Mouse (Mus musculus) small intestine, adult 2 months (tissue): ENCODE results near the gene Ropn1l. TPM values are rescaled to one million over a fixed set of nuclear protein-coding genes. Genes with fewer than 3 reads are reported as not detected.

ENCODE experiments used
- H3K27ac ChIP-seq: fragments of 200-500 bp; 2 replicates; pipeline ENCODE4 v1.5.1; 2012; ENCODE audit warnings: low read depth, low read length, control low read depth, inconsistent platforms; ENCODE audit not compliant: insufficient read depth
- H3K27me3 ChIP-seq: fragments of 200-500 bp; 2 replicates; pipeline ENCODE4 v1.6.1; 2012; ENCODE audit warnings: mild to moderate bottlenecking, moderate library complexity, low read length, inconsistent platforms; ENCODE audit not compliant: control insufficient read depth, insufficient read depth
- H3K36me3 ChIP-seq: fragments of 200-500 bp; 2 replicates; pipeline ENCODE4 v1.6.1; 2012; ENCODE audit warnings: mild to moderate bottlenecking, low read length, control low read depth, inconsistent platforms; ENCODE audit not compliant: control insufficient read depth, insufficient read depth
- H3K4me1 ChIP-seq: fragments of 200-500 bp; 2 replicates; pipeline ENCODE4 v1.6.1; 2012; ENCODE audit warnings: low read length, inconsistent platforms, mixed read lengths; ENCODE audit not compliant: control insufficient read depth, insufficient read depth, insufficient read length
- H3K4me3 ChIP-seq: fragments of 200-500 bp; 2 replicates; pipeline ENCODE4 v1.5.1; 2012; ENCODE audit warnings: low read depth, mild to moderate bottlenecking, control low read depth, inconsistent platforms, low read length, moderate library complexity
- CTCF ChIP-seq: fragments of 200-500 bp; IDR thresholded peaks from 2 replicates; pipeline ENCODE4 v1.5.1; 2012; ENCODE audit warnings: low read depth, mild to moderate bottlenecking, control low read depth, inconsistent platforms, low read length, moderate library complexity, mixed read lengths; ENCODE audit not compliant: insufficient replicate concordance, insufficient read length; ENCODE audit errors: extremely low read depth
- POLR2A ChIP-seq: fragments of 200-500 bp; IDR thresholded peaks from 2 replicates; pipeline ENCODE4 v1.6.1; 2012; ENCODE audit warnings: low read depth, mild to moderate bottlenecking, control low read depth, inconsistent platforms, low read length, moderate library complexity
- WGBS: fragments of 180-500 bp; shearing (Covaris S2); methylation state at CpG from one replicate; pipeline ENCODE4 v1.1.7; 2018; 5-methylcytosine and 5-hydroxymethylcytosine counted together
- polyA plus RNA-seq: library from polyadenylated mRNA; depleted of rRNA; stranded (reverse); fragments of >200 nt; gene quantifications from 2 replicates; pipeline ENCODE4 v1.2.3, GENCODE M21; 2012

The Ropn1l gene
- polyA plus RNA-seq, 1 experiment, result 0.22 TPM

DNA sequence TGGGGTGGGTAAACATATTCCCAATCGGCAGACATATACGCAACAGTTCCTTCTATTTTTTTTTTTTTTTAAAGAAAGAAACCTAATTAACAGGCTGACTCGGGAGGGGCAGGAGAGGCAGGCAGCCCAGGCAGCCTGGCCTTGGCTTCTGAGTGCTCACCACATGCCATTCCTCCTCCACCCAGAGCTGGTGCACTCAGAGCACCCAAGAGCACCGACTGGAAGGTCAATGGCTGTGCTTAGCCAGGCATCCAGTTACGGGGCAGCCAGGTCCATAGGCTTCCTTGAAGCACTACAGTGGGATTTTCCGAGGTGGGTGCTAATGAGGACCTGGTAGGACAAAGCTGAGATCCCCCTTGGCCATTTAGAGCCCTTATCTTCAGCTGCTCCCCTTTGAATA lies 11.5 kb downstream of the Ropn1l start:
- Histone ChIP-seq H3K27me3 (no peaks in the 10 kb centered on the region), H3K4me3 (no peak overlapping the region)
- 55% methylated on average over 6 of the region's 6 CpGs for WGBS

DNA sequence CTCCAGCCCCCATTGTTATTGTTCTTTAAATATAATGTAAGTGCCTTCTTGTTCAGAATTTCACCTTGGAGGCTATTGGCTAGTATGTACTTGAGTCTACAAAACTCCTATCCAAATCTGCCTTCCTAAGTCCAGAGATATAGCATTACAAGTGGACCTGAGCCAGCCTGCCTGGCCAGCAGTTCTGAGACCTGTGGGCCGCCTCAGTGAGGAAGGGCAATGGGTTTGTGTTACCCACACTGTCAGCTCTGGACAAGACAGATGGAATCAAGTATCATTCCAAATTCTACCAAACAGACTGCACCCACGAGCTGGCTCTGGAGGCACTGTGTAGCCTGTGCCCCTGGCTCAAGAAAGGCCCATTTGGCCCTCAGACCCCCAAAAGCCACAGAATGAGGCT lies 16.7 kb downstream of the Ropn1l start:
- Histone ChIP-seq H3K27me3 (no peaks in the 10 kb centered on the region), H3K4me3 (no peak overlapping the region), H3K4me1 (no peaks in the 10 kb centered on the region), H3K27ac (no peak overlapping the region), H3K36me3 (no peaks in the 10 kb centered on the region)
- TF ChIP-seq CTCF (no peak), POLR2A (no peak)
- 72% methylated on average over 2 of the region's 2 CpGs for WGBS

More for the DNA sequence above, 11.5 kb downstream of the Ropn1l start:
- Histone ChIP-seq H3K27ac (no peak overlapping the region), H3K4me1 (no peaks in the 10 kb centered on the region), H3K36me3 (no peaks in the 10 kb centered on the region)
- TF ChIP-seq CTCF (no peak), POLR2A (no peak)

GRCm38 (mm10) chr15:31436083-31436482 lies 17.5 kb downstream of the Ropn1l start:
- no peaks in the 10 kb centered on the region for H3K36me3 ChIP-seq
- H3K4me3 ChIP-seq, result no peak overlapping the region
- no peaks in the 10 kb centered on the region for H3K27me3 ChIP-seq
- H3K27ac ChIP-seq, result no peak overlapping the region
- no peaks in the 10 kb centered on the region for H3K4me1 ChIP-seq
- 21% methylated on average over 1 of the region's 1 CpGs for WGBS
- no peak for TF ChIP-seq CTCF
- no peak for TF ChIP-seq POLR2A

- H3K4me3 ChIP-seq, result no peak overlapping the region
Measured at GRCm38 (mm10) chr15:31433768-31434167, 19.8 kb downstream of the Ropn1l start.

GRCm38 (mm10) chr15:31431847-31432246 lies 21.7 kb downstream of the Ropn1l start:
- no peak overlapping the region for H3K27ac ChIP-seq
- H3K36me3 ChIP-seq, result no peaks in the 10 kb centered on the region
- H3K27me3 ChIP-seq, result no peaks in the 10 kb centered on the region; the same call in 1 of the 2 replicates
- no peaks in the 10 kb centered on the region for H3K4me1 ChIP-seq
- 74% methylated on average over 8 of the region's 8 CpGs for WGBS
- H3K4me3 ChIP-seq, result no peak overlapping the region
- TF ChIP-seq CTCF (no peak), POLR2A (no peak)

More at GRCm38 (mm10) chr15:31433768-31434167, 19.8 kb downstream of the Ropn1l start:
- 65% methylated on average over 7 of the region's 7 CpGs for WGBS
- H3K27ac ChIP-seq, result no peak overlapping the region
- TF ChIP-seq CTCF (no peak), POLR2A (no peak)
- no peaks in the 10 kb centered on the region; the same call in 1 of the 2 replicates for H3K27me3 ChIP-seq
- no peaks in the 10 kb centered on the region for H3K36me3 ChIP-seq
- no peaks in the 10 kb centered on the region for H3K4me1 ChIP-seq

- H3K27ac ChIP-seq, result no peak overlapping the region
- 75% methylated on average over 2 of the region's 2 CpGs for WGBS
- no peaks in the 10 kb centered on the region for H3K4me1 ChIP-seq
- no peaks in the 10 kb centered on the region; the same call in 1 of the 2 replicates for H3K27me3 ChIP-seq
- TF ChIP-seq POLR2A (no peak), CTCF (no peak)
- H3K4me3 ChIP-seq, result no peak overlapping the region
- no peaks in the 10 kb centered on the region for H3K36me3 ChIP-seq
Measured at GRCm38 (mm10) chr15:31430014-31430413, 23.5 kb downstream of the Ropn1l start.

- 72% methylated on average over 7 of the region's 7 CpGs for WGBS
- H3K4me1 ChIP-seq, result no peaks in the 10 kb centered on the region
- TF ChIP-seq POLR2A, result no peak
- TF ChIP-seq CTCF, result no peak
- H3K27me3 ChIP-seq, result no peaks in the 10 kb centered on the region; the same call in 1 of the 2 replicates
- H3K4me3 ChIP-seq, result no peak overlapping the region
- H3K27ac ChIP-seq, result no peak overlapping the region
- H3K36me3 ChIP-seq, result no peaks in the 10 kb centered on the region
Measured at GRCm38 (mm10) chr15:31429429-31429828, 24.1 kb downstream of the Ropn1l start.
